Mouse (Mus musculus) c-Kit-positive CD71-positive TER-119-negative erythroid progenitor cells, embryonic 14.5 days (primary cell): ENCODE measurements around the gene Cep152.
A peak's percentile ranks its signal among the peaks of the same experiment; 100 is the strongest.

Experiments used
- DNase-seq: peaks from one replicate; pipeline ENCODE4 v3.0.0-alpha.2; 2013; ENCODE audit warnings: low read depth

Gene Cep152

GRCm38 (mm10) chr2:125624837-125625351 is at the start of gene Cep152:
Gene Cep152, minus strand, starts transcription at chr2:125625113.
- peak; percentile 93 for DNase-seq

GRCm38 (mm10) chr2:125672957-125673631 is 48.2 kb upstream of the Cep152 start, which contains the start of gene Eid1:
Gene Eid1, plus strand, starts transcription at chr2:125673095.
- no peak for DNase-seq

DNA sequence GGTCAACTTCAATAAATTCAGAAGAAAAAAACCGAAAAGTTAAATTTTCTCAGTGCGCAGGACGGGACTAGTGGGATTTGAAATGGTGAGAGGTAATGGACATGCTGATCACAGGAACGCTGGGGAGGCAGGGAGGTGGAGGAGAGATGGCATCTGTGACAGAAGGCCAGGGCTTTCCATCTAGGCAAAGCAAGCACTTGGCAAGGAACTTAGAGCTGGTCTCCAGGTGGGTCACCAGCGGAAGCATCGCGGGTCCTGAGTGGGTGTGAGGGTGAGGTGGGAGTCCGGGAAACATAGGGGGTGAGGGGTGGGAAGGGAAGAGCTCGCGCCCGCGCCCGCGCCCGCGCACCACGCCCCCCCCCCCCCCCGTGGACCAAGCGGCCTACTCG is 47.6 kb upstream of the Cep152 start:
- no peak for DNase-seq

- DNase-seq, result no peak
These were observed 45.9 kb upstream of the Cep152 start for GRCm38 (mm10) chr2:125670846-125671245.

- no peak for DNase-seq
These were observed 42.8 kb upstream of the Cep152 start for GRCm38 (mm10) chr2:125667721-125668120.

DNA sequence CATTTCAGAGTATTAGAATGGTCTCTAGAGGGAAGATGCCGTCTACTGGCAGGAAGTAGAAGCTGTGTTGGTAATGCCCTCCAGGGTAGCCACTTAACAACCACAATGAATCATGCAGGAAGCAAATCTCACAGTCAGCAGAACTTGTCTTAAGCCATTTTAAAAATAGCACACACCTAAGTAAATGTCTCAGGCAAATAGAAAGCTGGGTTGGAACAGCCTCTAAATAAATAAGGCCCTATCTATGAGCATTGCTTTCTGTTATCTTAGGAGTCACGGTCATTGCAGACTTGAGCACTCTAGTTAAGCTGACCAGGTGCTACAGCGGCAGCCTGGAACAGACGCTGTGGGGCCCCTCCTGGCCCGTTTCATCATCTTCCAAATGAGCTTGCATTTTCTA is 42.3 kb upstream of the Cep152 start:
- no peak for DNase-seq

DNA sequence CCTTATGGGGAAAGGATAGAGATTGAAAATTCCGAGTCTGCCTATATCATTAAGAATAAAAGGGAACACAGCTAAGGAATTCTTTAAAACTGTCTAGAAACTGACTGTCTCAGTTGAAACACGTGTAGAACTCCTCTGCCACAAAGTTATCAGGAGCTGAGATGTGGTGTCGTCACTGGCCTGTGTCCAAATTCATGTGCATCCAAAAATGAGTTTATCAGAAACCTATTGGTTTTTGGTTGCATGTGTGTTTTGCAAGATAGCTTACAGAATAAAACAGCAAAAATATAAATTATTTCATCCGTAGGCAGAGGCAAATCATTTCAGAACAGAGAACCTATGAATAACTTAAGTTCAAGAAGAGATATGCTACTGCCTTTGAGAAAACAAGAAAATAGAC is 41.8 kb upstream of the Cep152 start:
- DNase-seq, result peak; percentile 56

DNA sequence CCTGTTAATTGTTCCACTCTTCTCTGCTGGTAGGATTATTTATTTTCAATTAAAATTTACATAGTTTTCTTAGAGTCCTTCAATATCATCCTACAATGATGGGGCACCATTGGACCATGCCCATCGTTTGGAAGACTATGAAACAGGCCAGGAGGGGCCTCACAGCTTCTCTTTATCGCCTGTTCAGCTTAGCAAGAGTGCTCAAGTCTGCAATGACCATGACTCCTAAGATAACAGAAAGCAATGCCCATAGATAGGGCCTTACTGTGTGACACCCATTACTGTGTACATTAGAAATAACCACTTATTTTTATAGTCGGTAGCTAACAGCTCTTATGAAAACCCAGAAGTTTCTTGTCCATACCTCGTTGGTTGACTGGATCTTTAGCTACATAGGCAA is 41.0 kb upstream of the Cep152 start:
- no peak for DNase-seq

DNA sequence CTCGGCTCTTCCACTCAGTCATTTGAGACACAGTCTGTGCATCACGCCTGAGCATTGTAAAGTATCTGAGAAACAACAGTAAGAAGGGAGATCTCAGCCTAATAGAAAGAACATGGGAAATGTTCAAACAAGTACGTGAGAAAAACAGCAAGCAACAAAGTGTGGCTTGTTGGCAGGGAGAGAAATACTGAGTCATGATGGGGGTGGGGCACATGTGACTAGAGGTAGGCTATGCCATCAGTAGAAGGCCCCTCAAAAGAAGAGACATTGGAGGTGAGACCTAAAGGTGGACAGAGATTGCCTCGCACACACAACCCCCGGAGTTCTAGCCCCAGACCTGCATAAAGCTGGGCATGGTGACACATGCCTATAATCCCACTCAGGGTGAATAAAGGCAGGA is 40.3 kb upstream of the Cep152 start:
- no peak for DNase-seq

GRCm38 (mm10) chr2:125662517-125662916 is 37.6 kb upstream of the Cep152 start:
- no peak for DNase-seq

DNA sequence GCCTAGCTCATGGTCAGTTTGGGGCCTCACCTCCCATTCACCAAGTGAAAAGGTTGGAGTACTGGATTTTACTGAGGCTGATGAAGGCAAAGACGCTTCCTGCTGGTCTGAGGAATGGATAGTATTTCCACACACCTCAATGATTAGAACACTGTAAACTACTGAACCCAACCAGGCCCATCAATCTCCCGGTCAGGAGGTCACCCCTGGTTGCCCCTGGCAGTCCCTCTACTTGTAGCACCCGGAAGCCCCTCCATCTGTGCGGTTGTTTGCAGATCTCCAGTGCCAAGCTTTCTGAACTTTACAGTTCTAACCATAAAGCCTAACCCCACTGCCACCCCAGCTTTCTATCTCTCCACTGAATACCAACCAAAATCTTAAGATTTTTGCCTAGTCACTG is 36.2 kb upstream of the Cep152 start:
- no peak for DNase-seq

DNA sequence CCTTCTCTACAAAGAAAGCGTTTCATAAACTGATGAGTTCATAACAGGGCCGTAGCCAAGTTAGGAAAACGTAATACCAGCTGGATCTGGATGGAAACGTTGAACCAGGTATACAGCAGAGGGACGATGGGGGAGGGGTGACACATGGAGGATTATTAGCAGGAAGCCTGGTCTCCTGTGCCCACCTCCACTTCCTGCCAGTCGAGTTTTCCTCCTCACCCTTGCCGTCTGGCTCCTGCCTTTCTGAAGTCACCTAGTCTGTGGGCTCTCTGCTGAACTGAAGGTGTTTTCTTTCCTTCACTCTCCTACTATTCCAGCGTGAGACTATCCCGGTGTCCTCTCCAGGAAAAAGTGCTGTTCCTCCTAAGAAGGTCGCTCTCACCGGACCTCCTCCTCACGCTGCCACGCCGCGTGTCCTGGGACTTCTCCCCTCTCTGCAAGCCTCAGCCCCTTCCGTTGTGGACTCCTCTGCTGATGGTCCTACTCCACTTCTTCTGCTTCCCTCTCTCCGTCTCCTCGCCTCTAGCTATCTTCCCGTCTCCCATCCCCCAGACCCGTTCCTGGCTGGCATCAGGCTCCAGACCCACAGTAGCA is 35.7 kb upstream of the Cep152 start:
- no peak for DNase-seq

DNA sequence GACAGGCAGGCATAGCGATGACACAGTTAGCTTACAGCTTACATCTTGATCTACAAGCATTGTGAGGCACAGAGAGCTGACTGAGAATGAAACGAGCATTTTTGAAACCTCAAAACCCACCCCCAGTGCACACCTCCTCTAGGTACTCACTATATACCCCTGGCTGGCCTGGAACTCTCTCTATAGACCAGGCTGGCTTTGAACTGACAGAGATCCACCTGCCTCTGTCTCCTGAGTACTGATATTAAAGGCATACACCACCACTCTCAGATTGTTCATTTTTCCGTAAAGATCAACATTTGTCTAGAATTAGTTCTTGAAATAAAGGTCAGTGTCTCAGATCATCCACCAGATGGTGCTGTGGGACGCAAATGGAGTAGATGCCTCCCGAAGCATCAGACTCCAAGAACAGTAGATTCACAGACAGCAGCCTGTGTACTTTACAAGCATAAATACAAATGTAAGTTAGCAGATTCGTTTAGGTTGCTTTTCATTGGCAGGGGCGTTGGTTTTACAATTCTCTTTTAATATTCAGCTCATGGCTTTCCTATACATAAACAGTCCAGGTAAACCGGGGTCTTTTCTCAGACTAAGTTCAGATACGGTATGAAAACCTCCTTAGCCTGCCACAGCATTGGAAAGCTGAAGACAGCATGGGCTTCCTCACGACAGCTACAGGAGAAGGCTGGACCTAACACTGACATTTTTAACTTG is 35.1 kb upstream of the Cep152 start:
- peak; percentile 68 for DNase-seq

DNA sequence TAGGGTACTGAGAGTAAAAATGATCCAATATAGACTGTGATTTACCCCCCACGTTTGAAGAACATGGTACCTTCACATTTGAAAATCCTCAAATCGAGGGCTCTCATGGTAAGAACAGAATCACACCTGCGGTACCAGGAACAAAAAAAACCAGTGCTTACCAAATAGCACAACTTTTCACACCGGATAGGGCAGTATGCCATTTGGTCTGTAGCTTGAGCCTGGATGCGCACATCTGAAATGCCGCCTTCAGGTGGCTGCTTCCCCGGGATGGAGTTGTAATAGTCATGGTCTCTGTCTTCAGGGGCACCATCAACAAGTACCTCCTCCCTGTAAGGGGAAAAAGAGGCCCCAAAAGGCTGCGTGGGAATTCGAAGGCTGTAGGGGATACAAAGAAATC is 30.5 kb upstream of the Cep152 start:
- no peak for DNase-seq

GRCm38 (mm10) chr2:125653286-125653685 is 28.4 kb upstream of the Cep152 start:
- no peak for DNase-seq

DNA sequence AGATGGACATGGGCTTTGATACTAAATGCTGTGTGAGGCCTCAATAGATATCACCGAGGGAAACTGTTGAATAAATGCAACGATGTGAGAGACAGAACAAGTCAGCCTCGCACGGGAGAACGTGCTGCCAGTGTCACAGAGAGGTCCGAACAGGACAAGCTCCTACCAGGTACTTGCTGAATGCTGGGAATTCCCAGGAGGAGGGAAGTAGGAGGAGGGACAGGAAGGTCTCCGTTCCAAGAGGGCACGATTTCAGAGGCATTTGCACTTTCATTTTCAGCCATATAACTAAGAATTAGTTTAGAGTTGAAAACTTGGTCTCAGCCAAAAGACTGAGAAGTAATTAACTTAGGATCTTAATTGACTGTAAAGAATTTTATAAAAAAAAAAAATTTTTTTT is 26.6 kb upstream of the Cep152 start:
- DNase-seq, result no peak

- DNase-seq, result no peak
These were observed 25.9 kb upstream of the Cep152 start for GRCm38 (mm10) chr2:125650742-125651352.

- DNase-seq, result no peak
These were observed 25.1 kb upstream of the Cep152 start for GRCm38 (mm10) chr2:125650038-125650437.

- DNase-seq, result no peak
These were observed 20.0 kb upstream of the Cep152 start for GRCm38 (mm10) chr2:125644912-125645311.

GRCm38 (mm10) chr2:125637331-125637730 is 12.4 kb upstream of the Cep152 start:
- no peak for DNase-seq

DNA sequence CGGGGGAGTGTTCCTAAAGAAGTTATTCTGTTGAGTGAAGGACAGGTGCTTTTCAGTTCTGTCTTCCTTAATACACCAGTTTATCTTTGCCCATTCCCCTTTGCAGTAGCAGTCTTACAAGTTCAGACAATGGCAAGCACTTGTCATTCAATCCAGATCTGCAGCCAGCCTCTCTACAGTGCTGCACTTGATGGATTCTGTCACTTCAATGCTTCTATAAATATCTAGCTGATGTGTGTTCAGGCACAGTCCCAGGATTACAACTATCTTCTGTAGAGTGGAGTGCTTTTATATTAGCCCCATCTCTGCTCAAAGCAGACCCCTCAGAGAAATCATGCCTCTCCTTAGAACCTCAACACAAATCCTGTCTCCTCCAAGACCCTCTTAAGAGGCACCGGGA is 5.1 kb upstream of the Cep152 start:
- DNase-seq, result no peak

DNA sequence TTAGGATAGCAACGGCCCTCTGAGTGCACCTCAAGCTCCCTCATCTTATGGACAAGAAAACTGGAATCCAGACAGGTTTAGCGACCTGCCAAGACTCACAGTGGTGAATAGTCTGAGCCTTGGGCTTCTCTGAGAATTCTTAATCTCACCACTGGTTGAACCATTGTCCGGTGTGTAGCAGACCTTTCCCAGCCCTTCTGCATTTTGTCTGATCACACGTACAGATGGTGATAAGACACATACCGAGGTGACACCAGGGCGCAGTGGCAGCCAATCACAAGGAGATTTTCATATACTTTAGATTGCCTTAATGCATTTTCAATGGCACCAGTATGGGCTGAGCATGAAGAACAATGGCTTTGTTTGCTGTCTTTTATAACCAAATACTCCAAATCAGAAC is 3.6 kb upstream of the Cep152 start:
- no peak for DNase-seq

GRCm38 (mm10) chr2:125626536-125626935 is 1.6 kb upstream of the Cep152 start:
- no peak for DNase-seq
